Mouse (Mus musculus): ENCODE measurements around the gene Pink1.

DNA sequence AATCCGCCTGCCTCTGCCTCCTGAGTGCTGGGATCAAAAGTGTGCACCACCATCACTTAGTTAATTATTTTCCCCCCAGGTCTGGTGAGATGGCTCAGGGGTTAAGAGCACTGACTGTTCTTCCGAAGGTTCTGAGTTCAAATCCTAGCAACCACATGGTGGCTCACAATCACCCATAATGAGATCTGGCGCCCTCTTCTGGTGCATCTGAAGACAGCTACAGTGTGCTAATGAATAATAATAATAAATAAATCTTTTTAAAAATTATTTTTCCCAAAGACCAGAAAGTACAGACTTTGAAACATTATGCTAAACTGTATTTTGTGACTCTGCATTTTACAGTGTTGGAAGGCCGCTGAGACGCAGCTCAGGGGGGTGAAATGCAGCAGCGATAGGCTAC, 9.5 kb upstream of the Pink1 start:
- no peak for TF ChIP-seq CTCF (IDR thresholded peaks at IDR 0.05; ENCODE audit: insufficient read depth, low read depth, low read length)
- no peak for TF ChIP-seq POLR2A (IDR thresholded peaks at IDR 0.05; ENCODE audit: insufficient read depth, low read depth, low read length)

Data from olfactory bulb, adult 2 months (tissue).